Mouse (Mus musculus) limb, embryonic 12.5 days (tissue): ENCODE measurements at regions not wholly inside any gene's neighbourhood (a gene's known extent, or its start where the extent isn't known, plus 50 kb on each side); places are given as distances from the start of the nearest gene placed in this dataset.

Experiments used
- ATAC-seq: fragments of 200-750 bp; cut with Nextera tagmentation; 2 replicates; pipeline ENCODE4 v1.8.0; 2017; ENCODE audit warnings: low read depth, moderate TSS enrichment; ENCODE audit not compliant: insufficient number of reproducible peaks, insufficient read depth, low FRiP score, low TSS enrichment
- H3K27ac ChIP-seq: fragments of 300-500 bp; sonication (generic); 2 replicates; pipeline ENCODE4 v1.5.1; 2016; ENCODE audit warnings: mild to moderate bottlenecking, moderate library complexity
- H3K27me3 ChIP-seq: fragments of 300-500 bp; sonication (generic); 2 replicates; pipeline ENCODE4 v1.6.1; 2016; ENCODE audit warnings: mild to moderate bottlenecking, moderate library complexity
- H3K36me3 ChIP-seq: fragments of 300-500 bp; sonication (generic); 2 replicates; pipeline ENCODE4 v1.6.1; 2016; ENCODE audit warnings: mild to moderate bottlenecking, moderate library complexity
- H3K4me1 ChIP-seq: fragments of 300-500 bp; sonication (generic); replicated peaks from 2 replicates; pipeline ENCODE4 v1.6.1; 2016
- H3K4me2 ChIP-seq: fragments of 300-500 bp; sonication (generic); 2 replicates; pipeline ENCODE4 v1.6.1; 2016; ENCODE audit warnings: mild to moderate bottlenecking, moderate library complexity
- H3K4me3 ChIP-seq: fragments of 300-500 bp; sonication (generic); replicated peaks from 2 replicates; pipeline ENCODE4 v1.5.1; 2016; ENCODE audit warnings: mild to moderate bottlenecking
- H3K9ac ChIP-seq: fragments of 300-500 bp; sonication (generic); replicated peaks from 2 replicates; pipeline ENCODE4 v1.6.1; 2016; ENCODE audit warnings: mild to moderate bottlenecking, moderate library complexity
- H3K9me3 ChIP-seq: fragments of 300-500 bp; sonication (generic); 2 replicates; pipeline ENCODE4 v1.6.1; 2016; ENCODE audit warnings: mild to moderate bottlenecking, moderate library complexity
- WGBS: fragments of 180-500 bp; shearing (Covaris S2); methylation state at CpG from one replicate; pipeline ENCODE4 v1.1.7; 2016; 5-methylcytosine and 5-hydroxymethylcytosine counted together

DNA sequence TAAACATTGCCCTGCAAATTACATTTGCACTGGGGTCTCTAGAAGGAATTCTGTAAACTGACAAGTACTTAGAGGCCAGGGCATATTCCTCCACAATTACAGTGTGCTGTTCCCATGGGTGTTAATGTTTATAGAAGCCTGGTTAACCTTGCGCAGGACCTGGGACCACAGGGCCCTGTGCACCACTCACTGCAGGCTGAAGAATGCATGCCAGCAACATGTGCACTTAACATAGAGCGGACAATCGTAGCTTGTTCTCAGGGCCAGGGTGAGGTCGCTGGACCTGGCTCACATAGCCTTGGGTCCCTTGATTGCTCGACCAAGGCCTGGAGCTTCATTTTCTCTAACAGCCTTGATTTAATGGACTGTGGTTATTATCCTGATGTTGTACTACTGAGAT lies 168.8 kb downstream of the Hs3st3b1 start:
- peak; percentile 73; the same call in 1 of the 2 replicates for ATAC-seq
- no peak overlapping the region for H3K4me2 ChIP-seq

DNA sequence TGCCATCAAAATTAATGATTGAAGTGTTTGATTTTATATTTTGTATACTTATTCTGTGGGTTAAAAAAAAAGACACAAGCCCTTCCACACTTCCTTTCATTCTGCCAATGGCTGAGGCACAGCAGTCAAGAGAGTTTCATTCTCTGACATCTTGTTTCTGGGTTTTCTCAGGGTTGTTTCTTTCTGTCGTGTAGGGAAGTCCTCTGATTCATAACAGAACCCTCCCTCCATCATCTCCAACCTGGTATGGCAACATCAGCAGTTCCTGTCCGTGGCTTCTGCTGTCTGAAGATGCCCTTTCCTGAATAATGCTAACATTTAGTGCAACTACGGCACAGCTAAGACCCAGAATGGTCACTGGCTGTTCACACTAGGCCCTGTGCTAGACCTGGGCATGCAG lies 167.3 kb downstream of the Hs3st3b1 start:
- Histone ChIP-seq H3K4me1 (peaks cover 46% of the 10 kb centered on the region), H3K27me3 (peaks cover 3% of the 10 kb centered on the region; the same call in 1 of the 2 replicates), H3K4me3 (no peak overlapping the region), H3K9ac (no peak overlapping the region), H3K9me3 (no peaks in the 10 kb centered on the region), H3K36me3 (no peaks in the 10 kb centered on the region), H3K4me2 (no peak overlapping the region), H3K27ac (no peak overlapping the region)
- ATAC-seq = no peak
- WGBS = 76% methylated on average over 3 of the region's 3 CpGs

More for the DNA sequence above, 168.8 kb downstream of the Hs3st3b1 start:
- WGBS = 39% methylated on average over 5 of the region's 5 CpGs
- peaks cover 46% of the 10 kb centered on the region for H3K4me1 ChIP-seq
- H3K27ac ChIP-seq = peak overlapping the region; percentile 50; the same call in 1 of the 2 replicates
- H3K9ac ChIP-seq = no peak overlapping the region
- H3K4me3 ChIP-seq = no peak overlapping the region
- no peaks in the 10 kb centered on the region for H3K27me3 ChIP-seq
- H3K36me3 ChIP-seq = no peaks in the 10 kb centered on the region
- no peaks in the 10 kb centered on the region for H3K9me3 ChIP-seq

DNA sequence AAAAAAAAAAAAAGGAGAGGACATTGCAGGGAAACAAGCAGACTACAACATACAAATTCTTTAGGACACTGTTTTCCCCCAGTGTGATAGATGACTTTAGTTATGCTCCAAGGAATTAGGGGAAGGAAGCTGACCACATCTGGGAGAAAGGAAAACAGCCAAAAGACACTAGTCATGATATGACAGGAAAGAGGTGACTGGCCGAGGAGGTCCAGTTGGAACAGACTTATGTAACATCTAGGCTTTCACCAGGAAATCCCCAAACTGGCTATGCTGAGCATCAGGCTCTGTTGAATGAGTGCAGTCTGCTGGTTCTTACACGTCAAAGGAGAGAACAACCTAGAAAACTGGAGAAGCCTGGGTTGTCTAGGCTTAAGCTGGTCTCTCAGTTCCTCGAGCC lies 163.8 kb downstream of the Hs3st3b1 start:
- Histone ChIP-seq H3K27ac (no peak overlapping the region), H3K4me2 (no peak overlapping the region), H3K4me1 (peaks cover 38% of the 10 kb centered on the region), H3K27me3 (peaks cover 3% of the 10 kb centered on the region; the same call in 1 of the 2 replicates), H3K9ac (no peak overlapping the region), H3K36me3 (no peaks in the 10 kb centered on the region), H3K9me3 (no peaks in the 10 kb centered on the region), H3K4me3 (no peak overlapping the region)
- 83% methylated on average over 3 of the region's 3 CpGs for WGBS
- ATAC-seq = no peak

DNA sequence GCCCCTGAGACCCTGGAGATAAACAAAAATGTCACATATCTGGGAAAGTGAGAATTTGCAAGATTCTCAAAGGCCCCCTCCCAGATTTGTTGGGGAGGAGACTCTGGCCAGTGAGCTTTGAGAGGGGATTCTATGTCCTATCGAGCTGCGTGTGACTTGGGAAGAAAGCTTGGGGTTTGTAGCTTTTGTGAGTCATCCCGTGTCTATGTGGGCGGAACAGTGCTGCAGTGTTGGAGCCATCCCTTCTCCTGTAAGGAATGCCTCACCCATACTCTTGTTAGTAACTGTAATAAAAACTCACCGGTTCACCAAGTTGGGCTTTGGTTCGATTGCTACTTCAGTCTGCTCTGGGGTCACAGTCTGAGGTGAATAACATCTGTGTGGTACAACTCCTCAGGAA lies 160.5 kb downstream of the Hs3st3b1 start:
- Histone ChIP-seq H3K4me2 (no peak overlapping the region), H3K27ac (no peak overlapping the region), H3K9me3 (no peaks in the 10 kb centered on the region), H3K4me1 (peaks cover 11% of the 10 kb centered on the region), H3K27me3 (peaks cover 3% of the 10 kb centered on the region; the same call in 1 of the 2 replicates), H3K9ac (no peak overlapping the region), H3K36me3 (no peaks in the 10 kb centered on the region), H3K4me3 (no peak overlapping the region)
- WGBS = 83% methylated on average over 6 of the region's 6 CpGs
- no peak for ATAC-seq

DNA sequence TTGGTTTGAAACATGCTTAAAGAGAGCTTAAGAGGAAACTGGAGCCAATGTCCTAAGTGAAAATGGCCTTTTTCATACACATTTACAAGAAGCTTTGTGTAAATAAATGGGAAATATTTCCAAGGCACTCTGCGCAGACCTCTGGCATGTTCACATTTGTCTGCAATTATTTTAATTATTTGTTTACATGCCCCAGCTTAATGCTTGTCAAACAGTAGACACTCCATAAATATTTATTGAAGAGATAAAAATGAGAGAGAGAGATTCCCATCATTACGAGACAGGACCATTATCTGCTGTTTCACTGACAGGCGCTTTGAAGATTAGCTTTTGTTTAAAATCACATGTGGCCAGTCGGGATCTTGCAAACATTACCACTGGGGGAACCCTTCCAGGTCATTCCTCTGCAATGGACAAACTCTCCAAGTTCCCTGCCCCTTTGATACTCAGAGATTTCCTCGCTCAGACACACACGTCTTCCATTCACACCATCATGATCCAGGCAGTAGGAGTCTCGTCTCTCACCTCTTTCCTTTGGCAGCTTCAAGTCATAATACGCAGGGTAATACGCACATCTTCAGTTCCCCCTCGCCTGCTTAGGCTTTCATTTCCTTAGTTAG lies 154.3 kb downstream of the Hs3st3b1 start:
- no peak for ATAC-seq
- H3K36me3 ChIP-seq = no peaks in the 10 kb centered on the region
- H3K4me2 ChIP-seq = no peak overlapping the region
- H3K27me3 ChIP-seq = no peaks in the 10 kb centered on the region
- peaks cover 5% of the 10 kb centered on the region for H3K9me3 ChIP-seq
- no peak overlapping the region for H3K9ac ChIP-seq
- H3K27ac ChIP-seq = no peak overlapping the region
- WGBS = 58% methylated on average over 10 of the region's 10 CpGs
- no peak overlapping the region for H3K4me3 ChIP-seq
- no peaks in the 10 kb centered on the region; the same call in 1 of the 2 replicates for H3K4me1 ChIP-seq

DNA sequence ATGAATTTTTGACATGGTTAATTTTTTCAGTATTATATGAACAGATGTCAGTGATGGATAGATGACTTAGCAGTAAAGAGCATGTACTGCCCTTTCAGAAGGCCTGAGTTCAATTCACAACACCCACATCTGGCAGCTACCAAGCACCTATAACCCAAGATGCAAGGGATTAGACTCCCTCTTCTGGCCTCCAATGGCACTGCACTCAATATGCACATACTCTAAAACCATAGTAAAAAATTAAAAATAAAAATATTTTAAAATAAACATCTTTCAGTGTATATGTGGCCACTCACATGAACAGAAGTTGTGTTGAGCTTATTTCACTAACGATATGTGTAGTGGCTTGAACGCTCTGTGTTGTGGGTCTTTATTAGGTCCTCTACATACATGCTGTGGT lies 152.4 kb downstream of the Hs3st3b1 start:
- ATAC-seq = no peak
- peaks cover under 1% of the 10 kb centered on the region; the same call in 1 of the 2 replicates for H3K4me1 ChIP-seq
- 100% methylated on average over 2 of the region's 2 CpGs for WGBS

DNA sequence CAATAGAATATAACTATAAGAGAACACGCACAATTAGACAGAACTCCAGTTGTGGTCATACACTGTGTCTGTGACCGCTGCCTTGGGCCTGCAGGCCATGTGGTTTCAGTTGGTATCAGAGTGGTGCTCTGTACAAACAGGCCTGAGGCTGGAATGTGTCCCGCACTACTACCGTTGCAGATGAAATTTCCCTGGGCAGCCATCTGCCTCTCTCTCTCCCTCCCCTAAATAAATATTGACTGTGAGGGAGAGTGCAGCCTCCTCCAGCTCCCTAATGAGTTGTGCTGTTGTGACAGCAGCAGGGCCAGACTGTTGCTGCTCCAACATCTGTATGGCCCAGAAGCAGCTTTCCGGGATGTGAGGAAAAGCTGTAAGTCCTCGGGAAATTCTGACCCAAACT lies 146.7 kb downstream of the Hs3st3b1 start:
- no peaks in the 10 kb centered on the region for H3K9me3 ChIP-seq
- no peak overlapping the region for H3K4me3 ChIP-seq
- H3K36me3 ChIP-seq = no peaks in the 10 kb centered on the region
- no peaks in the 10 kb centered on the region for H3K27me3 ChIP-seq
- 16% methylated on average over 6 of the region's 6 CpGs for WGBS
- peak overlapping the region; percentile 59; the same call in 1 of the 2 replicates for H3K27ac ChIP-seq
- no peak overlapping the region for H3K9ac ChIP-seq
- no peak overlapping the region for H3K4me2 ChIP-seq
- no peak for ATAC-seq
- peaks cover 27% of the 10 kb centered on the region for H3K4me1 ChIP-seq

More for the DNA sequence above, 152.4 kb downstream of the Hs3st3b1 start:
- H3K36me3 ChIP-seq = no peaks in the 10 kb centered on the region
- H3K4me2 ChIP-seq = no peak overlapping the region
- peaks cover 5% of the 10 kb centered on the region for H3K9me3 ChIP-seq
- no peaks in the 10 kb centered on the region for H3K27me3 ChIP-seq
- no peak overlapping the region for H3K9ac ChIP-seq
- no peak overlapping the region for H3K27ac ChIP-seq
- no peak overlapping the region for H3K4me3 ChIP-seq

DNA sequence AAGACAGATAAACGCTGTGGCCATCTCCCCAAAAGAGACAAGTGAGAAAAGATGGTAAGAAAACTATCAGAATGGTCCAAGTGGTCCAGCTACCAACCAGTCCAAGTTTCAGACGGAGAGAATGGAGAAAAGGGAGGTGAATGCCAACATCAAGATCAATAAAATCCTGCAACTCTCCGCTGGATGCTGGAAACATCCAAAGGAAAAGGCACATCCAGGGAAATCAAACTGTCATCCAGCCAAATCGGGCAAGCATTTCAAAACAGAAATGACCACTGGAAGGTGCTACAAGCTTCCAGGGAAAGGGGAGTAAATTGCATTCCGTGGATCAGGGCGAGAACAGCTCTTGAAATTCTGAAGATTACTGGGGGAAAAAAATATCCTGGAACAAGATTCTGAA lies 142.7 kb downstream of the Hs3st3b1 start:
- H3K9ac ChIP-seq = no peak overlapping the region
- H3K36me3 ChIP-seq = no peaks in the 10 kb centered on the region
- no peak overlapping the region for H3K4me3 ChIP-seq
- peaks cover 30% of the 10 kb centered on the region for H3K4me1 ChIP-seq
- no peaks in the 10 kb centered on the region for H3K9me3 ChIP-seq
- no peak for ATAC-seq
- 78% methylated on average over 6 of the region's 6 CpGs for WGBS
- no peak overlapping the region for H3K27ac ChIP-seq
- peaks cover 8% of the 10 kb centered on the region; the same call in 1 of the 2 replicates for H3K27me3 ChIP-seq
- H3K4me2 ChIP-seq = no peak overlapping the region

DNA sequence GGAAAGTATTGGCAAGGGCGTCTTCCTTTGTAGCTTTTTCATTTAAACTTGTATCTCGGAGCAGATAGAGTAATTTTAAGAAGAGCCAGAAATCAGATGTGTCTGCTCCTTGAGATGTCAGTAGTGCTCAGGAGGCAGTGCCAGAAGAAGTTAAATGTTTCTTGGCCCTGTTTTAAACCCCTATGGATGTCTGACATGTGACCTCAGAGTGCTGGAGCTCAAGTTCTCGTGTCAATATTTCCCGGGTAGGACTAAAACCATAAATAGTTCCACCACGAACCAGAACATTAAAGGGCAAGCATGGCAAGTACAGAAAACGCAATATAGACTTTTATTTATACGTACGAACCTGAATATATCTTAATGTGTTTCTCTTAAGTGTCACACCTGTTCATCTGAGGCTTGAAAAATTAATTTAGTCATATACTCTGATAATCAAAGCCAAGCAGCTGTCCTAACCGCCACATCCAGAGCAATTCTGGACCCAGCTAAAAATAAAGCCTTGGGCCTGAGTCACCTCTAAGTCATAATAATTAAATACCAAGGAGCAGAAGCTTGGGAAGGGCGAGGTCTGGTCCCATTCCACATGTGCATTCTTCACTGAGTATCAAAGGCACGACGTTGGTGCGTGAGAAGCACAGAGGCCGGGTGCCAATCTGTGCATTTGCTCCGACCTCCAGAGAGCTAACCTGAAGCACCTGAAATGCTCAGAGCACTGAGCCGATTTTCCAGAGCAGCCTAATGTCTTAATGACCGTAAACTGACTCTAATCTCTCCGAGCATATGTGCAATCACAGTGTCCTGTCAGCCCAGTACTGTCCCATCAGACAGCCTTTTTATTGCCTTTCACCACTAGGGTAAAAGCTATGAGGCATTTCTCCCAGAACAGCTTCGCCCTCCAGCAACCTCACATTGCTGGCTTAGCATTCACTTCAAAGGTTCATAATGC lies 139.8 kb downstream of the Hs3st3b1 start:
- Histone ChIP-seq H3K4me3 (no peak overlapping the region), H3K9ac (no peak overlapping the region), H3K9me3 (no peaks in the 10 kb centered on the region), H3K4me1 (peaks cover 30% of the 10 kb centered on the region), H3K27me3 (peaks cover 18% of the 10 kb centered on the region; the same call in 1 of the 2 replicates), H3K4me2 (no peak overlapping the region), H3K36me3 (no peaks in the 10 kb centered on the region), H3K27ac (no peak overlapping the region)
- WGBS = 62% methylated on average over 19 of the region's 19 CpGs
- no peak for ATAC-seq

DNA sequence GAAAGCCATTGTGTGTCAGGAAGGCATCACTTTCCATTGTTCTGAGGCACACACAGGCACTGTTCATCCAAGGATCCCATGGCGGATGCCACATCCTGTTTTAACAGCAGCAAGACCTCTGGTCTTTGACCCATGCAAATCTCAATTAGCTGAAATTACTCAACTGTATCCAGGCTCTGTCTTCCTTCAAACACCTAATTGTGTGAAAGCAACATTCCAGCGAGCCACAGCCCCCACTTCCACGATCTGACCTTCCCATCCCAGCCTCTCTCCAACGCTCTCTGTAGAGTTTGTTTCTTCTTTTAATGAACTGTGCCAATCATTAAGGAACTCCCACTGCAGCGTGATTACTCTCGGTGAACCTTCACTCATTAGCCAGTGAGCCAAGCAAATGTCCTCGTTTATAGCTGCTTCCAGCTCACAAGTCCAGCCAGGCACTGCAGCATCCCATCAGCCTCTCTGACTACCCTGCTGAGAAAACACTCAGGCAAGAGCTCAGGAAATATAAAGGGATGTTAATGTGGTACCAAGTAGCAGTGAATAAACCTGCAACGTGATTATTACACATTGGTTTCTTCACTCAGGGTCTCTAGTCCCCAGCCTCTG lies 136.7 kb downstream of the Hs3st3b1 start:
- Histone ChIP-seq H3K9ac (no peak overlapping the region), H3K27ac (no peak overlapping the region), H3K9me3 (no peaks in the 10 kb centered on the region), H3K36me3 (no peaks in the 10 kb centered on the region), H3K4me1 (peaks cover 31% of the 10 kb centered on the region), H3K27me3 (peaks cover 18% of the 10 kb centered on the region; the same call in 1 of the 2 replicates), H3K4me2 (no peak overlapping the region), H3K4me3 (no peak overlapping the region)
- WGBS = 21% methylated on average over 8 of the region's 8 CpGs
- no peak for ATAC-seq

DNA sequence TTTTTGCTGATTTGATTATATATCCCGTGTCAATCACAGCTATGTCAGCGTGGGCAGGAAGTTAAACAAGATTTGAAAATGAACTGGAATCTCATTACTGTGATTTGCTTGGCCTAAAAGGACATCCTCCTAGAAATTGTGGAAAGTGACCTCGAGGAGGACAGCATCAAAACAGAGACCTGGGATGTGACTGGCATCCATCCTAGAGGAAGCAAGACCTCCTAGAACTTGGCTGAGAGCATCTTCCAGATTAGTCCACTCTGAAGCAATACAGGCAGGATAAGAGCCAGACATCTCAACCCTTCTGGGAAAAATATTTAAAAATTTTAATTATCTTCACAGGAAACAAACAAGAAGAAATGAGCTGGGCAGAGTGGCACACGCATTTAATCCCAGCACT lies 136.1 kb downstream of the Hs3st3b1 start:
- Histone ChIP-seq H3K36me3 (no peaks in the 10 kb centered on the region), H3K27ac (no peak overlapping the region), H3K9ac (no peak overlapping the region), H3K4me1 (peaks cover 33% of the 10 kb centered on the region), H3K4me3 (no peak overlapping the region), H3K4me2 (no peak overlapping the region), H3K27me3 (peaks cover 19% of the 10 kb centered on the region; the same call in 1 of the 2 replicates), H3K9me3 (no peaks in the 10 kb centered on the region)
- WGBS = 68% methylated on average over 4 of the region's 4 CpGs
- no peak for ATAC-seq
